Mouse (Mus musculus) hematopoietic stem cell, adult 5-6 weeks (primary cell): ENCODE measurements around the gene Foxred2. TPM values are rescaled to one million over a fixed set of nuclear protein-coding genes. Genes with fewer than 3 reads are reported as not detected.

Experiments
- ATAC-seq, 2 experiments: fragments of 125-278 bp in 1 of 2; replicated peaks in 1 of 2; 2 replicates each; pipeline ENCODE4 v1.8.0; 2016 to 2017; ENCODE audit warnings: inconsistent platforms in 2 of 2, mild to moderate bottlenecking in 2 of 2, moderate number of reproducible peaks in 2 of 2, low read depth in 1 of 2, moderate TSS enrichment in 1 of 2; ENCODE audit not compliant: low FRiP score in 2 of 2, poor library complexity in 2 of 2, severe bottlenecking in 2 of 2, insufficient read depth in 1 of 2, low TSS enrichment in 1 of 2
- total RNA-seq: library from RNA; stranded (forward); fragments of 172-1452, 232-1000 nt; gene quantifications from 2 replicates; pipeline ENCODE4 v1.2.3, GENCODE M21; 2017

Gene Foxred2
- total RNA-seq, result 31.9 and 38.8 TPM in 2 replicates

- ATAC-seq, result peak; percentile 91 to 92
These were observed at the start of gene Foxred2 for GRCm38 (mm10) chr15:77956404-77956901. Foxred2 (minus strand) TSS chr15:77956722.

GRCm38 (mm10) chr15:78003929-78004328 is 47.4 kb upstream of the Foxred2 start:
- ATAC-seq, result no peak

- no peak for ATAC-seq
These were observed 44.9 kb upstream of the Foxred2 start for GRCm38 (mm10) chr15:78001400-78001799.

- no peak for ATAC-seq
These were observed 32.0 kb upstream of the Foxred2 start for GRCm38 (mm10) chr15:77988541-77988940.

- ATAC-seq, result no peak
These were observed 26.9 kb upstream of the Foxred2 start for GRCm38 (mm10) chr15:77983391-77983790.

- ATAC-seq, result peak; percentile 32 to 74; a peak in 1 of 4 replicates
These were observed 25.8 kb upstream of the Foxred2 start for GRCm38 (mm10) chr15:77982195-77982939.

GRCm38 (mm10) chr15:77981181-77981680 is 24.7 kb upstream of the Foxred2 start:
- no peak for ATAC-seq

GRCm38 (mm10) chr15:77979427-77979865 is 22.9 kb upstream of the Foxred2 start:
- no peak for ATAC-seq

GRCm38 (mm10) chr15:77977663-77978062 is 21.1 kb upstream of the Foxred2 start:
- no peak for ATAC-seq

- ATAC-seq, result no peak
These were observed 17.8 kb upstream of the Foxred2 start for GRCm38 (mm10) chr15:77974165-77974841.

GRCm38 (mm10) chr15:77970470-77971292 is 14.2 kb upstream of the Foxred2 start, which contains the start of gene Eif3d:
Eif3d (minus strand) TSS chr15:77970813.
- ATAC-seq, result peak; percentile 85 to 89

- ATAC-seq, result no peak
These were observed 13.5 kb upstream of the Foxred2 start for GRCm38 (mm10) chr15:77969940-77970469.

- no peak for ATAC-seq
These were observed 8.6 kb upstream of the Foxred2 start for GRCm38 (mm10) chr15:77965117-77965528.

GRCm38 (mm10) chr15:77962447-77962846 is 5.9 kb upstream of the Foxred2 start:
- no peak for ATAC-seq

GRCm38 (mm10) chr15:77960693-77961092 is 4.2 kb upstream of the Foxred2 start:
- no peak for ATAC-seq

- ATAC-seq, result no peak
These were observed 1.5 kb upstream of the Foxred2 start for GRCm38 (mm10) chr15:77958071-77958470.

- no peak for ATAC-seq
These were observed 1.1 kb upstream of the Foxred2 start for GRCm38 (mm10) chr15:77957625-77958024.
